Mouse (Mus musculus) liver, embryonic 15.5 days (tissue): Measurements from ENCODE around the gene Man1b1. TPM values are rescaled to one million over a fixed set of nuclear protein-coding genes. Genes with fewer than 3 reads are reported as not detected.

Experiments used
- ATAC-seq: fragments of 200-750 bp; cut with Nextera tagmentation; 2 replicates; pipeline ENCODE4 v1.8.0; 2017; ENCODE audit warnings: moderate number of reproducible peaks, mild to moderate bottlenecking, moderate library complexity; ENCODE audit not compliant: insufficient read depth
- H3K27ac ChIP-seq: fragments of 300-500 bp; sonication (generic); replicated peaks from 2 replicates; pipeline ENCODE4 v1.5.1; 2015; ENCODE audit warnings: mild to moderate bottlenecking, inconsistent platforms
- H3K27me3 ChIP-seq: fragments of 300-500 bp; sonication (generic); 2 replicates; pipeline ENCODE4 v1.6.1; 2015; ENCODE audit warnings: mild to moderate bottlenecking, inconsistent platforms
- H3K36me3 ChIP-seq: fragments of 300-500 bp; sonication (generic); replicated peaks from 2 replicates; pipeline ENCODE4 v1.6.1; 2015; ENCODE audit warnings: moderate library complexity, mild to moderate bottlenecking, inconsistent platforms
- H3K4me1 ChIP-seq: fragments of 300-500 bp; sonication (generic); replicated peaks from 2 replicates; pipeline ENCODE4 v1.6.1; 2015; ENCODE audit warnings: inconsistent platforms
- H3K4me2 ChIP-seq: fragments of 300-500 bp; sonication (generic); 2 replicates; pipeline ENCODE4 v1.6.1; 2015; ENCODE audit warnings: moderate library complexity, mild to moderate bottlenecking, inconsistent platforms
- H3K4me3 ChIP-seq: fragments of 300-500 bp; sonication (generic); replicated peaks from 2 replicates; pipeline ENCODE4 v1.5.1; 2015; ENCODE audit warnings: mild to moderate bottlenecking, inconsistent platforms
- H3K9ac ChIP-seq: fragments of 300-500 bp; sonication (generic); 2 replicates; pipeline ENCODE4 v1.6.1; 2015; ENCODE audit warnings: moderate library complexity, mild to moderate bottlenecking, inconsistent platforms
- H3K9me3 ChIP-seq: fragments of 300-500 bp; sonication (generic); replicated peaks from 2 replicates; pipeline ENCODE4 v1.6.1; 2016; ENCODE audit warnings: inconsistent platforms
- WGBS: fragments of 180-500 bp; shearing (Covaris S2); methylation state at CpG from one replicate; pipeline ENCODE4 v1.1.7; 2015; ENCODE audit warnings: mixed read lengths; ENCODE audit not compliant: insufficient replicate concordance; 5-methylcytosine and 5-hydroxymethylcytosine counted together
- polyA plus RNA-seq: library from polyadenylated mRNA; unstranded; fragments of >200 nt; fragmentation: Nextera tagmentation; extraction: Ambion mirVana; gene quantifications from 2 replicates; pipeline ENCODE4 v1.2.1, GENCODE M21; 2015

The Man1b1 gene
- polyA plus RNA-seq, 1 experiment from 2014 or later, result 15.9 TPM

- H3K4me3 ChIP-seq, result peak within 1 kb of the TSS; percentile 49
- H3K27ac ChIP-seq, result no peak within 1 kb of the TSS
- H3K4me1 ChIP-seq, result peaks cover 13% of the 10 kb centered on the region
- H3K4me2 ChIP-seq, result peak within 1 kb of the TSS; percentile 73
- H3K9me3 ChIP-seq, result no peaks in the 10 kb centered on the region
- ATAC-seq, result peak; percentile 37; the same call in 1 of the 2 replicates
- WGBS, result 3% methylated on average over 57 of the region's 57 CpGs
- H3K36me3 ChIP-seq, result no peaks in the 10 kb centered on the region
- peaks cover 79% of the 10 kb centered on the region for H3K27me3 ChIP-seq
- no peak within 1 kb of the TSS for H3K9ac ChIP-seq
These were observed 63.8 kb downstream of the Man1b1 start, which contains the start of gene Entpd2 for GRCm38 (mm10) chr2:25395721-25396596. TSS of gene Entpd2 (plus strand) at chr2:25395874.

- Histone ChIP-seq H3K9ac (no peak overlapping the region), H3K9me3 (no peaks in the 10 kb centered on the region), H3K27ac (no peak overlapping the region), H3K4me1 (peaks cover 13% of the 10 kb centered on the region), H3K4me3 (no peak overlapping the region), H3K4me2 (peak overlapping the region; percentile 73), H3K36me3 (no peaks in the 10 kb centered on the region), H3K27me3 (peaks cover 85% of the 10 kb centered on the region)
- no peak for ATAC-seq
- WGBS, result 16% methylated on average over 3 of the region's 3 CpGs
These were observed 64.5 kb downstream of the Man1b1 start for GRCm38 (mm10) chr2:25396597-25396983.

GRCm38 (mm10) chr2:25397010-25397409, 64.9 kb downstream of the Man1b1 start:
- H3K27ac ChIP-seq, result no peak overlapping the region
- no peaks in the 10 kb centered on the region for H3K36me3 ChIP-seq
- no peak overlapping the region for H3K4me2 ChIP-seq
- ATAC-seq, result no peak
- WGBS, result 38% methylated on average over 1 of the region's 1 CpGs
- peaks cover 89% of the 10 kb centered on the region for H3K27me3 ChIP-seq
- H3K4me3 ChIP-seq, result no peak overlapping the region
- H3K9ac ChIP-seq, result no peak overlapping the region
- peaks cover 13% of the 10 kb centered on the region for H3K4me1 ChIP-seq
- no peaks in the 10 kb centered on the region for H3K9me3 ChIP-seq

GRCm38 (mm10) chr2:25398065-25398464, 65.9 kb downstream of the Man1b1 start:
- no peak overlapping the region for H3K9ac ChIP-seq
- no peak overlapping the region for H3K27ac ChIP-seq
- H3K9me3 ChIP-seq, result no peaks in the 10 kb centered on the region
- peaks cover 100% of the 10 kb centered on the region for H3K27me3 ChIP-seq
- no peak overlapping the region for H3K4me2 ChIP-seq
- H3K4me3 ChIP-seq, result no peak overlapping the region
- H3K36me3 ChIP-seq, result no peaks in the 10 kb centered on the region
- 71% methylated on average over 7 of the region's 7 CpGs for WGBS
- no peak for ATAC-seq
- peaks cover 16% of the 10 kb centered on the region for H3K4me1 ChIP-seq

GRCm38 (mm10) chr2:25399051-25399450, 66.9 kb downstream of the Man1b1 start, which contains the start of gene Npdc1:
TSS of gene Npdc1 (plus strand) at chr2:25399351.
- ATAC-seq, result no peak
- Histone ChIP-seq H3K36me3 (no peaks in the 10 kb centered on the region), H3K27me3 (peaks cover 100% of the 10 kb centered on the region), H3K4me2 (no peak within 1 kb of the TSS), H3K9me3 (no peaks in the 10 kb centered on the region), H3K27ac (no peak within 1 kb of the TSS), H3K4me3 (no peak within 1 kb of the TSS), H3K9ac (no peak within 1 kb of the TSS), H3K4me1 (peaks cover 19% of the 10 kb centered on the region)
- 41% methylated on average over 8 of the region's 8 CpGs for WGBS

DNA sequence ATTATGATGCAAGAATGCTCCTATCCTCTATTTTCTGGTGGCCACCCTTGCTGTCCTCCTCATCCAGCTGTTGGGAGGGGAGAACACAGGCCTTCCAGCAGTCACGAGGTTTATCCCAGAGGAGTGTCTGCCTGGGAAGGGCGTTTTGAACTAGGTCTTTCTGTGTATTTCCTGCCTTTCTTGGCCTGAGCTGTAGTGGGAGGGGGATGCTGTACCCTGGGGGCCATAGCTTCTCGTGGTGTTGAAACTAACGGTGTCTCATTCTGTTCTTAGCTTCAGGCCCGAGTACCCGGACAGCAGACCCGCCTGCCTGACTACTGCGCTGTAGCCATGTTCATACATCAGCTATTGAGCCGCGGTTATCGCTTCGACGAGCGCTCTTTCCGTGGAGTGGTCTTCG, 68.2 kb downstream of the Man1b1 start:
- no peak overlapping the region for H3K27ac ChIP-seq
- peaks cover 99% of the 10 kb centered on the region for H3K27me3 ChIP-seq
- no peak overlapping the region for H3K4me3 ChIP-seq
- H3K9ac ChIP-seq, result no peak overlapping the region
- no peaks in the 10 kb centered on the region for H3K36me3 ChIP-seq
- H3K4me1 ChIP-seq, result peaks cover 19% of the 10 kb centered on the region
- peak overlapping the region; percentile 33; the same call in 1 of the 2 replicates for H3K4me2 ChIP-seq
- ATAC-seq, result no peak
- no peaks in the 10 kb centered on the region for H3K9me3 ChIP-seq
- WGBS, result 22% methylated on average over 16 of the region's 16 CpGs

GRCm38 (mm10) chr2:25400764-25401163, 68.6 kb downstream of the Man1b1 start:
- no peak overlapping the region for H3K9ac ChIP-seq
- WGBS, result 4% methylated on average over 17 of the region's 17 CpGs
- no peaks in the 10 kb centered on the region for H3K9me3 ChIP-seq
- no peak for ATAC-seq
- H3K4me1 ChIP-seq, result peaks cover 16% of the 10 kb centered on the region
- H3K27me3 ChIP-seq, result peaks cover 99% of the 10 kb centered on the region
- no peaks in the 10 kb centered on the region for H3K36me3 ChIP-seq
- peak overlapping the region; percentile 33; the same call in 1 of the 2 replicates for H3K4me2 ChIP-seq
- no peak overlapping the region for H3K27ac ChIP-seq
- no peak overlapping the region for H3K4me3 ChIP-seq

Other genes with a start within 250 kb of the Man1b1 start
- 0.94 and 0.98 TPM in 2 replicates for gene Noxa1, start 237.2 kb upstream of the Man1b1 start, polyA plus RNA-seq
- gene Nrarp, start 151.6 kb upstream of the Man1b1 start, polyA plus RNA-seq, result 2.1 and 2.4 TPM in 2 replicates
- 6.2 and 6.8 TPM in 2 replicates for gene Tor4a, start 135.5 kb upstream of the Man1b1 start, polyA plus RNA-seq
- 35.9 and 40.6 TPM in 2 replicates for gene Nelfb, start 120.8 kb upstream of the Man1b1 start, polyA plus RNA-seq
- not detected in 2 replicates for gene Stpg3, start 117.7 kb upstream of the Man1b1 start, polyA plus RNA-seq
- 1.0 TPM in 1 of 2 replicates, not detected in the other for gene Fam166a, start 113.6 kb upstream of the Man1b1 start, polyA plus RNA-seq
- 695 and 769 TPM in 2 replicates for gene Tubb4b, start 107.6 kb upstream of the Man1b1 start, polyA plus RNA-seq
- gene Slc34a3, start 98.0 kb upstream of the Man1b1 start, polyA plus RNA-seq, result not detected in 2 replicates
- not detected in 2 replicates for gene Rnf224, start 95.6 kb upstream of the Man1b1 start, polyA plus RNA-seq
- 0.31 and 0.59 TPM in 2 replicates for gene Rnf208, start 90.1 kb upstream of the Man1b1 start, polyA plus RNA-seq
- gene Cysrt1, start 89.9 kb upstream of the Man1b1 start, polyA plus RNA-seq, result 0.14 TPM in 1 of 2 replicates, not detected in the other
- 1.7 and 1.9 TPM in 2 replicates for gene AL732309.1, start 85.5 kb upstream of the Man1b1 start, polyA plus RNA-seq
- 11.9 and 12.5 TPM in 2 replicates for gene Tmem203, start 76.9 kb upstream of the Man1b1 start, polyA plus RNA-seq
- 3.9 and 5.4 TPM in 2 replicates for gene Tprn, start 69.7 kb upstream of the Man1b1 start, polyA plus RNA-seq
- gene Ssna1, start 59.9 kb upstream of the Man1b1 start, polyA plus RNA-seq, result 116 and 124 TPM in 2 replicates
- 41.7 and 45.0 TPM in 2 replicates for gene Anapc2, start 59.9 kb upstream of the Man1b1 start, polyA plus RNA-seq
- not detected in 2 replicates for gene Tmem210, start 44.2 kb upstream of the Man1b1 start, polyA plus RNA-seq
- not detected in 2 replicates for gene Lrrc26, start 42.4 kb upstream of the Man1b1 start, polyA plus RNA-seq
- gene Grin1, start 13.2 kb upstream of the Man1b1 start, polyA plus RNA-seq, result not detected in 2 replicates
- gene Dpp7, start 24.0 kb downstream of the Man1b1 start, polyA plus RNA-seq, result 11.5 and 14.7 TPM in 2 replicates
- gene Uap1l1, start 33.3 kb downstream of the Man1b1 start, polyA plus RNA-seq, result 15.1 and 15.4 TPM in 2 replicates
- 18.5 and 19.5 TPM in 2 replicates for gene Sapcd2, start 40.0 kb downstream of the Man1b1 start, polyA plus RNA-seq
- gene Entpd2, start 63.5 kb downstream of the Man1b1 start, polyA plus RNA-seq, result 0.58 and 0.71 TPM in 2 replicates
- 4.5 and 6.1 TPM in 2 replicates for gene Npdc1, start 67.0 kb downstream of the Man1b1 start, polyA plus RNA-seq
- 1.2 and 1.7 TPM in 2 replicates for gene Fut7, start 90.9 kb downstream of the Man1b1 start, polyA plus RNA-seq
- gene Abca2, start 96.4 kb downstream of the Man1b1 start, polyA plus RNA-seq, result 1.2 and 1.3 TPM in 2 replicates
- gene Clic3, start 124.5 kb downstream of the Man1b1 start, polyA plus RNA-seq, result 0.38 and 1.0 TPM in 2 replicates
- 8.3 and 10.6 TPM in 2 replicates for gene Paxx, start 128.8 kb downstream of the Man1b1 start, polyA plus RNA-seq
- 0.23 and 0.38 TPM in 2 replicates for gene Ptgds, start 137.7 kb downstream of the Man1b1 start, polyA plus RNA-seq
- gene Lcn12, start 161.6 kb downstream of the Man1b1 start, polyA plus RNA-seq, result not detected in 2 replicates
- 24.0 and 28.6 TPM in 2 replicates for gene Fbxw5, start 168.4 kb downstream of the Man1b1 start, polyA plus RNA-seq
- 64.9 and 88.1 TPM in 2 replicates for gene C8g, start 169.4 kb downstream of the Man1b1 start, polyA plus RNA-seq
- gene Traf2, start 214.6 kb downstream of the Man1b1 start, polyA plus RNA-seq, result 14.1 and 15.1 TPM in 2 replicates
- gene Edf1, start 225.5 kb downstream of the Man1b1 start, polyA plus RNA-seq, result 186 and 201 TPM in 2 replicates
- gene Mamdc4, start 242.5 kb downstream of the Man1b1 start, polyA plus RNA-seq, result 0.32 and 7.7 TPM in 2 replicates
- gene Phpt1, start 242.9 kb downstream of the Man1b1 start, polyA plus RNA-seq, result 31.2 and 36.3 TPM in 2 replicates
- 0.03 TPM in 1 of 2 replicates, not detected in the other for gene Ajm1, start 249.4 kb downstream of the Man1b1 start, polyA plus RNA-seq